Mouse (Mus musculus): Measurements from ENCODE around the gene Gm10295. TPM values are rescaled to one million over a fixed set of nuclear protein-coding genes. Genes with fewer than 3 reads are reported as not detected.
A peak's percentile ranks its signal among the peaks of the same experiment; 100 is the strongest.

Gm10295 gene
- total RNA-seq, 4 experiments from 2014 or later: not detected

- no peak for DNase-seq (ENCODE audit: low spot score)
Observed at GRCm38 (mm10) chr7:71355596-71355995, 4.3 kb upstream of the Gm10295 start.

- no peak for DNase-seq (ENCODE audit: low spot score)
Observed at GRCm38 (mm10) chr7:71348922-71349321, 2.4 kb downstream of the Gm10295 start.

GRCm38 (mm10) chr7:71324919-71325583, 26.2 kb downstream of the Gm10295 start:
- DNase-seq (ENCODE audit: low spot score): no peak

GRCm38 (mm10) chr7:71313148-71313765, 38.0 kb downstream of the Gm10295 start:
- no peak for DNase-seq (ENCODE audit: low spot score)

- no peak for DNase-seq (ENCODE audit: low spot score)
Observed at GRCm38 (mm10) chr7:71312375-71312774, 38.9 kb downstream of the Gm10295 start.

GRCm38 (mm10) chr7:71311411-71311810, 39.9 kb downstream of the Gm10295 start:
- peak; percentile 65 for DNase-seq (ENCODE audit: low spot score)

GRCm38 (mm10) chr7:71308051-71308450, 43.2 kb downstream of the Gm10295 start:
- no peak for DNase-seq (ENCODE audit: low spot score)

GRCm38 (mm10) chr7:71302714-71303113, 48.6 kb downstream of the Gm10295 start:
- DNase-seq (ENCODE audit: low spot score): no peak

Data from heart, adult 8-10 months (tissue).